Mouse (Mus musculus): ENCODE results near the gene Bicd2.

Gene Bicd2

DNA sequence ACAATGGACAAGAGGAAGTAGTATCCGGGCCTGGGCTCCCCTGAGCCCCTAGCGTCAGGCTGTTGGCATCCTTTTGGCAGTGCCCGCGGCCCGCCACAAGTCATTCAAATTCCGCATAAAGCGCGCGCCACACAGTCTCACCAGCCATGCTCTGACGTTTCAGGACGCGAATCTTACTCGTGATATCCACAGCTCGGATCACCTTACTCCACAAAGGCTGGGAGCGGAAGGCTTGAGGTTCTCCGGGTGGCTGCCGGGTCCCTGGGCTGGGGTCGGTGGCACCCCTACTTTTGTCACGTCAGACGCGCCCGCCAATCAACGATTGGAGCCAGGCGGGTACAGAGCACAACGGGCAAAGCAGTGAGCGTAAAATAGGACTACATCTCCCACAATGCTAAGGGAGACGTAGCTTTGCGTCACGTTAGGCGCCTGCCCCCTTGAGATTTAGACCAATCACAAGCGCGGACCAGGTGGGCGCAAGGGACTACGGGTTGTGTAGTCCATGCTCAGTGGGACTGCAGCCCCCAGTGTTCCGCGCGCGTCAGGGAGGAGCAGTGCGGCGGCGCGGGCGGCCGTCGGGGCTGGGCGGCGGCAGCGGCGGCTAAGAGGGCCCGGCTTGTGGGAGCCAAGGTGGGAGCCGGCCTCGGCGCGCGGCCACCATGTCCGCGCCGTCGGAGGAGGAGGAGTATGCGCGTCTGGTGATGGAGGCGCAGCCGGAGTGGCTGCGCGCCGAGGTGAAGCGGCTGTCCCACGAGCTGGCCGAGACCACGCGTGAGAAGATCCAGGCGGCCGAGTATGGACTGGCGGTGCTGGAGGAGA lies at the start of gene Bicd2:
Gene Bicd2 (plus strand): TSS at position 574 of the 819 bp plus-strand sequence.
- peak; percentile 98 for DNase-seq

DNA sequence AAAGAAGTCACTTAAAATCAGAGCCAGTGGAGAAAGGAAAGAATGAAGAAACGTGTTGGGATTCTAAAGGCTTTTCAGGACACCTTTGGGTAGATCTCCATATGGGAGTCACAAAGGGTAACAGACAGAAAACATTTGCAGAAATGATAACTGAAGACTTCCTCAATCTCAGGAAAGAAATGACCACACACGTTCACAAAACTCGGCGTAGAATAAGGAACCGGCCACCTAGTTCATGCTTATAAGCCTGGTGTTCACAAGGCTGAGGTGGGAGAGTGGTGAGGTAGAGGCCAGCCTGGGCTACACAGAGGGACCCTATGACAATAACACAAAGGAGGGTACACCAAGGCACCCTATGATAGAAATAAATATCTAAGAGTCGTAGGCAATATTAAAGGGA lies 49.4 kb upstream of the Bicd2 start:
- DNase-seq, result no peak

DNA sequence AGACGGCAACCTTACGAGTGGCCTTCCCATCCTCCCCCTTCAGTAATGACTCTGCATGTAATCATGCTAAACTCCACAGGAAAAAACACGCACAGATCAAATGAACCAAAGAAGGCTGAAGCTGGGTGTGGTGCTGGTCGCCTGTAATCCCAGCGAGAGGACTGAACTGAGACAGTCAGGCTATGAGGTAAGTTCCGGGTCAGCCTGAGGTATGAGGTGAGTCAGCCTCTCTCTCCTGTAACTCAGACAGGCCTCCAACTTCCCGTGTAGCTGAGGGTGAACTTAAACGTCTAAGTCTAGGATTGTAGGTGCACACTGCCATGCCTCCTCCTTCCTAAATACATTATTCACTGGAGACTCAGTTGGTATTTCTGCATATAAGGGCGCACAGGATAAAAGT lies 47.3 kb upstream of the Bicd2 start:
- no peak for DNase-seq

DNA sequence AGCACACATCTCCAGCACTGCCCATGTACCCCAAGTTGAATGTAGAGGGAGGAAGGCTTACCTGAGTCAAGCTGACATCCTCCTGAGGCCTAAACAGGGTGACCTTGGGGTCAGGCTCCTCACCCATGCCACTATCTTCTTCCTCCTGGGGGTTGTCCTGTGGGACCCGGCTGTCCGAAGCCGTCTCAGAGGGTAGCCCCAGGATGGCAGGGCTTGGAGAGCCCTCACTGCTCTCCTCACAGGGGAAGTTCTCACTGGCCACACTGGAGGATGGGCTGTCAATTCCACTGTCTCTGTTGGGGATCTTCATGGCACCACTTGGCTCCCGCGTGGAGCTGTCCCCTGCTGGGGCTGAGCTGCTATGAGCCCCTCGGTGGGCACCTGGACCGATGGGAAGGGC lies 45.1 kb upstream of the Bicd2 start:
- no peak for DNase-seq

DNA sequence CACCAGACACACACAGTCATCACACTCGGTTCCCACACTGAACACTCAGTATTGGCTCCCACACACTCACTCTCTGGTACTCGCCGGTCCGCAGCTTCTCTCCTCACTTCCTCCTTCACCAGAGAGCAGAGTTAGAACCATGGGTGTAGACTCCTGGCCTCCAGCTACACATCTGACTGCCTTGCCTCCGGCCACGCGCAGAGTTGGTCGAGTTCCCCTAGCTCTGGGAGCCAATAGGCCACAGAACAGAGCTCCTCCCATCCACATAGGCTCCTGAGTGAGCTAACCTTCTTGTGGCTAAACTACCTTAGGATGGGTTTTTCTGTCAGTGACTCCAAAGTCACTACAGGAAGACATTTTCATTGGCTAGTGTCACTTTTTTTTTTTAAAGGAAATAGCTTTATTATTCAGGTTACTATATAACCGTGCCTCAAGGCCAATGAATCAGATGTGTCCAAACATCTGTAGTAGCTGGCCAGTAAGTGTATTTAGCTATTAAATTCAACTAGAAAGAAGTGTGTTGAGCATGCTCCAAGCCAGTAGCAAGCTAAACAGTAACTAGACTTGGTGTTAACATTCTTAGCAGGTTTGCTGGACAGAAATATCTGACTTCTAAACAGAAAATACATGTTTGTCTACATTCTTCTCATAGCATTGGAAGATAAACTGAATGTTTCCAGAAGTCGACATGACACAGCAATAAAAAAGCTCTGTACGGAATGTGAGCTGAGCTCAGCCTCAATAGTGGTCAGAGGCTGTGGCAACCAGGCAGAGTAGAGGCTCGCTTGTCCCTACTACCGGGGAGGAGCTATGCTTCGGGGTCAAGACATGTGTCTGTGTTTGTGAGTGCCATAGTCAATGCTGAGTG lies 42.6 kb upstream of the Bicd2 start:
- peak; percentile 30 to 31 for DNase-seq

DNA sequence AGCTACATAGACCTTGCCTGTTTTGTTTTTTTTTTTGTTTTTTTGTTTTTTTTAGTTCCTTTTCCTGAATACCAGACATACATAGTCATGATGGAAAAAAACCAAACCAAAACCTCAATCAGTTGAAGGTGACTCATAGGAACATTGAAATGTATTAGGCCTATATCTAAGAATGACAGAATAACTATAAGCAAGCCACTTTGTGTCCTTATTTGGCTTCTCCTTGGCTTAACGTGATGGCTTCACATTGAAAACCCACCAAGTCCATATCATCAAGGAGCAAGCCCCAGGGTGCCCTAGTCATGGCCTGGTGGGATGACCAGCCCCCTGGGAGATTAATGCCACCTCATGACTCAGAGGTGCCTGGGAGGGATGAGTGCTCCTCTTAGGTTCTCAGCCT lies 40.6 kb upstream of the Bicd2 start:
- no peak for DNase-seq

DNA sequence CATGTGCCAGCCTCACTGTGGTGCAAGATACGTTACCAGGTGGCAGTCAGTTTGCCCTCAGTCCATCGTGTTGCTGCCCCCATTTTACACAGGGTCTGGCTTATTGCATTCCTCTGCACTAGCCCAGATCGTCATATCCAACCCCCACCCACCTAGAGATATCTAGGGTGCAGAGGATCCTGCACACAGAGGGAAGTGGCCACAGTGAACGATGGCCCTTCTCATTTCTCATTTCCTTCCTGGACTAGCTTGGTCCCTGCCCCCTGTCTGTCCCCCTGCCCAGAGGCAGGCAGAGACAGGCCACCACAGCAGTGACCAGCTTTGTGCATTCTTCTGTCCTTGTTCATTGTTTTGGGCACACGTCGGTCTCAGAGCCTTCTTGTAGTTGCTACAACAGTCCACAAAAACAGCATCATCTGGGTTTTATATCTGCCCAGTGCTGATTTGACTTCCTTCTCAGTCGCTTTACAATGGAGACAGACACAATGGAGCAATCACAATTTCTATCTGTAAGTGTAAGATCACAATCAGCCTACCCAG lies 34.5 kb upstream of the Bicd2 start:
- DNase-seq, result no peak

DNA sequence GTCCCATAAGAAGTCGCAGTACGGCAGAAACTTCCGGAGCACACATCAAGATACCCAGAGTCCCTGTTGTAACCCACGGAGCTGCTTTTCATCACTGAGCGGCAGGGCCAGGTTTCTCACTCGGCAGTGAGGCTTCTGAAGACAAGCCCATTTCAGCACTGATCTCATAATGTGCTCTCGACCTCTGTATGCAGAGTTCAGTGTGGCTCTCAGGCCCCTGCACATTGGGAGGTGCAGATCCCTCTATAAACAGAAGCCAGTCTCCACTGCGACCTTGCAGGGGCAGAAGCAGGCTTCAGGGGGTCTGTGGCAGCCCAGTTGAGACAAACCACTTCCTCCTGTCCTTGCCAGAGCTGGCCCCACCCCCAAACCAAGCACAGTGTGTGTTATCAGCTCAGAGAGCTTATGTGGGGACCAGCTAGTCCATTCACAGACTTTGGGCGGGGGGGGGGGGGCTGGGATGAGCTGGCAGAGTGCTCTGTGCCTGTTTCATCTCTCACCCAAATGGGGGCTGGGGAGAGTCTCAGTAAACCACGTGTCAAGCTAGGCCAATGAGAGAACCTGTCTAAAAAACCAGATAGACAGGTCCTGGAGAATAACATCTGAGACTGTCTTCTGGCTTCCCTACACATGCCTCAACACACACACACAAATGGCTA lies 33.9 kb upstream of the Bicd2 start:
- DNase-seq, result peak; percentile 54 to 60

DNA sequence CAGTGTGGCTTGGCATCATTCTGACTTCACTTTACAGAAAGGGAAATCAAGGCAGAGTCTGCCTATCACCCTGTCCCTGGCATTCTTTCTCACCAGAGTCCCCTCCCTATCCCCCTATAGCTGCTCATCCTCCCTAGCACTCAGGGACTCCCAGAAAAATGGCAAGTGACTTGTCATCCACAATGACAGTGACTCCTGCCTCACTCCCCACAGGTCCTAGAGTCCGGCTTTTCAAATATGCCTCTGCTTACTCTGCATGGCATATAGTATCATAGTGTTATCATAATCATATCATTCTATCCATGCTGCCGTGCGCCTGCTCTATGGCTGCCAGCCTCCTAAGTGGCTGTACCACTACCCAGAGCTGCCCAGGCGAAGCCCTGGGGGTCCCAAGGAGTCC lies 33.2 kb upstream of the Bicd2 start:
- DNase-seq, result no peak

DNA sequence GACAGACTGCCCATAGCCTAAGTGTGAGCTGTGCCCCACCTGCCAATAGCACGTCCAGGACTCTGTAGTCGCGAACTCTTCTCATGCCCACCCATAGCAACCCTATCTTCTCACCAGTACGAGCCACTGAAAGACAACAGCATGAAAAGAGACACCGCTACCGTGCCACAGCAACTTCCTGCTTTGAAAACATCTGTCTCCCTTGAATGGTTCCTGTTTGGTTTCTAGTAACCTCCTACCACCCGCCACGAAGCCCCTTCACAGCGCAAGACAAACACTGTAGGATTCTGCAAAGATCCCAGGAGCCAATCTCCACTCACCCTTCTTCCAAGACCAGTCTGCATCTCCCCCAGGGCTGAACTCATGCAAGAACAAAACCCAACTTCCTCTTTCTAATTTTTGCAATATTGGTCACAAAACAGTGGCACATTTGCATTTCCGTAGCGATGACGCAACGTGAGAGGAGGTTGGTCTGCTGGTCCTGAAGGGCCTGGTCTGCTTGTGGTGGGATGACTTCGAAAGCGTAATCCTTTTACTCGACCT lies 32.5 kb upstream of the Bicd2 start:
- peak; percentile 52 to 69 for DNase-seq

DNA sequence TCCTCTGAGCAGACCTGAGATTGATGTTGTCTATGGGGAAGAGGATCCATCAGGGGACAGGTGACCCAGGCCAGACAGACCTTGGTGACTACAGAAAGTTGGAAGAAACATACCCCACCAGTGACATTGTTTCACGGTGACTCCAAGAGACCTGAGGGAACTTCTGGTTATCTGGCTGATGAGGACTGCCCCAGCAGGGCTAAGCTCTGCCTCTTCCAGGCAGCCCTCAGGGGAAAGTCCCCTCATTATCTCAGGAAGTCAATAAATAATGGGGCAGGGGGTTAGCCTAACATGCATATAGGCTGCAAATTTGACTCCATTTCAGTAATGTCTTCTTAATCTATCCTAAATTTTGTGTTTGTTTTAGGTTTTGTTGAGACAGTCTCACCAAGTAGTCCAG lies 31.9 kb upstream of the Bicd2 start:
- no peak for DNase-seq

DNA sequence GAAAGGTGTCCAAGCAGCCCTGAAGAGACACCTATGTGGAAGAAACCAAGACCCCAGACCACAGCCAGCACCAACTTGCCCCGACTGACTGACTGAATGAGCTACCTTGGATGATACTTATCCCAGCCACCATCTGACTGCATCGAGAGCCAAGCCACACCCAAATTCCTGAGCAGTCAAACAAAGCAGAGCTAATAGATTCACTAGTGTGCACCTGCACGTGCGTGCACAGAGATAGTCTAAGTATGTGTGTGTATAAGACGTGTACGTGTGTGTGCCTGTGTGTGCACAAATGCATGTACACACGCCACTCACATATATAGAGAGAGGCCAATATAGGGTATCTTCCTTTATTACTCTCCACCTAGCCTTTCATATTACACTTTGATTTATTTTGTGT lies 29.7 kb upstream of the Bicd2 start:
- no peak for DNase-seq

DNA sequence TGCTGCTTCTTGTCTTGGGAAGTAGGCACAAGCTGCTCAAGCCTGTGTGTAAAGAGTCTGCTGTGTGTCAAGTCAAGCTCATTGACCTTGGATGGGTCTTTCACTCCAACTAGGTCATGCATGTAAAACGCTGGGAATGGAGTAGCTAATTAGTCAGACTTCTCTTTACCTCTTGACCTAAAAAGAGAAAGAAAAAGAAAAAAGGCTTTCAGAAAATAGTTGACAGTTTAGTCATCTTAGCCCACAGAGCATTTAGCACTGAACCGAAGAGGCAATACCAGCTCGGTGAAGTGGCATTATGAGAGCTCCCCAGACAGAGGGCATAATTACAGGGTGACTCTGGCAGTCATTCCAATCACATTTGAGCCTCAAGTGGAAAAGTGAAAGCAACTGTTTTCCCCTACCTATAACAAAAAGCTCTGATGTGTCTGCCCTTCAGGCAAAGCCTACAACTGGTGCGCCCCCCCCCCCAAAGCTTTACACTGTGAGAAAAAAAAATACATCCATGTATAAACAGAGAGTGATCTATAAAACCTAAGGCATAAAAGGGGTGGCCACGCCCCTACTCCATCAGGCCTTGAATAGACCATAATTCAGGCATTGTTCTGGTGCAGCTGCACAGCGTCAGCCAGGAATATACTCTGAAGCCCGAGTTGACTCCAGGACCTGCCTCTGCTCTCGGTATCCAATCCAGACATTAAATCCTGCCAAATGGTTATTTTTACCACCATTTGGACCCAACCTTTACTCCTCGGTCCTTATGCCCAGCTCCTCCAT lies 24.8 kb upstream of the Bicd2 start:
- peak in 1 of 2 experiments; percentile 20 for DNase-seq

DNA sequence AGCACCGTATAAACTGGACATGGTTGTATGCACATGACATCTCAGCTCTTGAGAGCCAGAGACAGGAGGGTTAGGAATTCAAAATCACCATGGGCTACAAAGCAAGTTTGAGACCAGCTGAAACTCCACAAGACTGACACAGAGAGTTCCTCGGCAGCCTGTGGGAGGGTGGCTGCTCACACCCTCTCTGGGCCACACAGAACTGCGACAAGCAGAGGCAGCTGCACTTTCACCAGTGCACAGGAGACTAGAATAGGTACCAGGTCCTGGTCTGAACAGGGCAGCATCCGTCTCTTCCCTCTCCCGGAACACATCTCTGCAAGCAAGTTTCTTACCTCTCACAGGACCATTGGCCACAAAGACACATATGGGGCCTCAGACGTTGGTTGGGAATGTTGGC lies 23.9 kb upstream of the Bicd2 start:
- DNase-seq, result no peak

DNA sequence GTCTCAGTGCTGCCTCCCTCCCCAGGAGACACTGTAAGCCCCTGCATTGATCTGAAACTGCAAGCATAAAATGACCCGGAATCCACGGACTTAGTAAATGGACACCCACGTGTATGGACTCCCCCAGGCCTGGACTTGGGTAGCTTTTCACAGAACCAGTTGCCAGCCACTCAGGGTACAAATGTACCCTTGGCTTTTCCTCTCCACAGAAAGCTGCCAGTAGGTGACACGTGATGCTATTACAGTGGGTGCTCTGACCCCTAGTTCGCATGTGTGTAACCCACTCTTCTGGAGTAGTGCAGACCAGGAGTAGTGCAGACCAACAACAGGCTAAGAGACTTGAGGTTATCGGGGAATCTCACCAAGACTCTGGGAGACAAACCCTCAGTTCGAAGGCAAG lies 23.5 kb upstream of the Bicd2 start:
- no peak for DNase-seq

DNA sequence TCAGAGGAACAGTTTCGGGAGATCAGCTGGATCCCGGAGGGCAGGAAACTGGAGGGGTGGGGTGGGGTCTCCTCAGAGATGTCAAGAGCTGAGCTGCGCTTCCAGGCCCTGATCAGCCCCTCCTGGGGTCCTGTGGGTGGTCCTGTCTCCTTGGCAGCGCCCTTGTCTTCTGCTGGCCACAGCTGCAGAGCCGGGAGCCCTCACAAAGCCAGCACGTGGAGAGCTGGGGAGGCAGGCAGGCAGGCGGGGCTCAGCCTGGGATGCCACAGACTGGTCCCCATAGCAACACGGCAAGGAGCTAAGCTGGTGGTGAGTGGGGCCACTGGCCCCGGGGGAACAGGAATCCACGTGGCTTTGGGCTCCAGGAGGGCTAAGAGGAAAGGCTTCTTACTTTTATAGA lies 21.3 kb upstream of the Bicd2 start, which contains the start of gene Fgd3:
Gene Fgd3 (minus strand): TSS at position 272 of the 400 bp plus-strand sequence.
- DNase-seq, result peak in 1 of 2 experiments; percentile 40

DNA sequence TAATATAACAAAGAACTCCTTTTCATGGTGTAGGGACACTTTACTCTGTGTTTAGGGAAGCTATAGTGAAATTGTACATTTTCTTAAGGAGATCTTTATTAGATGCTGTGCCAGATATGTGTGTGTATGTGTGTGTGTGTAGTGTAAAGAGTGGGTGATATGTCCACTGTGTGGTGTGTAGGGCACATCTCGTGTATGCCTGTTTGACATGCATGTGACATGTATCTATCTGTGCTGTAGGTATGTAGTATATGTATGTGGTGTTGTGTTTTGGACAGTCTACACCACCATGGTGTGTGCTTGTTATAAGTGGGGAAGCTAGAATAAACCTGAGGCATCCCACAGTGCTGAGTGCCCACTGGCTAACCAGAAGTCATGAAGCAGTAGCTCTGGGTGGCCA lies 20.9 kb upstream of the Bicd2 start:
- no peak for DNase-seq

DNA sequence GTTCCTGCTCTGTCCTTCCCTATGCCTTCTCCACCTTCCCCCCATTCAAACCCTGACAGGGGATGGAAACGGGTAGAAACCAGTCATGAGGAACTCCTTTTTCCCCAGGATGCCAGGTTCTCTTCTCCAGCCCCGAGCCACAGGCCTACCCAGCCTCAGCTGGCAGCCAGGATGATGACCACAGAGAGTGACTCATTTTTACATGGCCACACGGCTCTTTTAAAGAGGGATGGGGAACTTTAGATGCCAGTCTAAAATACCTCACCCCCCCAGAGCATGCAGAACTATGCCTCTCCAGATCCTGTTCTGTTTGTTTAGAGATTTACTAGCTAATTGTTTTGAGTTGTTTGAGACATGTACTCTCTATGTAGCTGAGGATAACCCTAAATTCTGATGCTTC lies 19.9 kb upstream of the Bicd2 start:
- no peak for DNase-seq

DNA sequence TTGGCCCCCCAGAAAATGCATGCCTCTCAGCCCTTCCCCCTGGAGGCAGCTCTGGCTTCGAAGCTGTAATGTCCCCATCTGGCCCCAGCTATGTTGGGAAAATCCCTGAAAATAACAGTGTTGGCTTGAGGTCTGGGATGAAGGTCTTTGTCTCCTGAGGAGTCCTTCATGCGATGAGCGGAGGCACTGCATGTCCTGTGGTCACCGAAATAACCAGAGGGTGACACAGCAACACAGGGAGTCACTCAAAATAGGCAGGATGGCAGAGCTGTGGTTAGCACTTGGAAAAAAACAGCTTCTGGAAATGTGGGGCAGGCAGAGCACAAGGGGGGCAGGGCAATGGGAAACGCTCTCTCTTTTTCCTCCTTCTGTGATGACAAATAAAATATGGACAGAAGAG lies 19.2 kb upstream of the Bicd2 start:
- no peak for DNase-seq

DNA sequence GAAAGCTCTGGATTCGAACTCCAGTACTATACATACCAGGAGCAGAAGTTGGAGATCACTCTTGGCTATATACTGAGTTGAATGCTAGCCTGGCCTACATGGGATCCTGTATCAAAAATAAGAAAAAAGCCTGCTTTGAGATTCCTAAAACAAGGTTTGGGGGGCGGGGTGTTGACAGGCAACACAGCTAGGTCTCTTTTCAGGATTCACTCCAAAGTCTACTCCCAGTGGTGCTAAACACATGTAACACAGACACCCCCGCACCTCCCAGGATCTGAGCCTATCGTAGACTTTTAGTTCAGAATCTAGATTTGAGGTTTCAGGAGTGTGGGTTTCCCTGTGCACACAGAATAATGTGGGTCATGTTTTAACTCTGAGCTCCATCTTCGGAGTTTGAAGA lies 18.6 kb upstream of the Bicd2 start:
- no peak for DNase-seq

DNA sequence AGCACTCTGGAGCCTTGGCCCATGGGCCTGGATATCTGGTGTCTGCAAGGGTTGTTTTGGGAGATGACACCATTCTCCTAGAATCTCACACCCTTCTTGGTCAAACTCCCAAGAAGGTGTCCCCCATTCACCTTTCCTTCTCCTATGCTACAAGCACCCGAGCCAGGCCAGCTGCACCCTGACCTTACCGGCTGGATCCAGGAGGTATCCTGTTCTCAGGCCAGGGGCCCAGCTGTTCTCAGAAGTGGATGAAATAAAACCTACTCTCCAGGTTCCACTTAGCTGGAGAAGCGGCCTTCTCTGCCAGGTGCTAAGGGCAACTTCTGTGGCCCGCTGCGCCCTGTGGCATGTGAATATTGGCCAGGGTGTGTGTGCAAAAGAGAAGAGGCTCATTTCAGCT lies 16.5 kb upstream of the Bicd2 start:
- no peak for DNase-seq
